Mouse (Mus musculus): ENCODE data around the gene Med17.
A peak's percentile ranks its signal among the peaks of the same experiment; 100 is the strongest.
"Not testable (repeated sequence)": the region's sequence is repeated elsewhere in the genome, so short reads cannot be mapped to it uniquely, and the experiment has no call there.

Gene Med17

GRCm38 (mm10) chr9:15279649-15280490, at the start of gene Med17:
Gene Med17, minus strand, starts transcription at chr9:15279931.
- DNase-seq (ENCODE audit: low spot score), result peak; percentile 85

GRCm38 (mm10) chr9:15318170-15318742, 38.5 kb upstream of the Med17 start:
- DNase-seq (ENCODE audit: low spot score), result no peak

DNA sequence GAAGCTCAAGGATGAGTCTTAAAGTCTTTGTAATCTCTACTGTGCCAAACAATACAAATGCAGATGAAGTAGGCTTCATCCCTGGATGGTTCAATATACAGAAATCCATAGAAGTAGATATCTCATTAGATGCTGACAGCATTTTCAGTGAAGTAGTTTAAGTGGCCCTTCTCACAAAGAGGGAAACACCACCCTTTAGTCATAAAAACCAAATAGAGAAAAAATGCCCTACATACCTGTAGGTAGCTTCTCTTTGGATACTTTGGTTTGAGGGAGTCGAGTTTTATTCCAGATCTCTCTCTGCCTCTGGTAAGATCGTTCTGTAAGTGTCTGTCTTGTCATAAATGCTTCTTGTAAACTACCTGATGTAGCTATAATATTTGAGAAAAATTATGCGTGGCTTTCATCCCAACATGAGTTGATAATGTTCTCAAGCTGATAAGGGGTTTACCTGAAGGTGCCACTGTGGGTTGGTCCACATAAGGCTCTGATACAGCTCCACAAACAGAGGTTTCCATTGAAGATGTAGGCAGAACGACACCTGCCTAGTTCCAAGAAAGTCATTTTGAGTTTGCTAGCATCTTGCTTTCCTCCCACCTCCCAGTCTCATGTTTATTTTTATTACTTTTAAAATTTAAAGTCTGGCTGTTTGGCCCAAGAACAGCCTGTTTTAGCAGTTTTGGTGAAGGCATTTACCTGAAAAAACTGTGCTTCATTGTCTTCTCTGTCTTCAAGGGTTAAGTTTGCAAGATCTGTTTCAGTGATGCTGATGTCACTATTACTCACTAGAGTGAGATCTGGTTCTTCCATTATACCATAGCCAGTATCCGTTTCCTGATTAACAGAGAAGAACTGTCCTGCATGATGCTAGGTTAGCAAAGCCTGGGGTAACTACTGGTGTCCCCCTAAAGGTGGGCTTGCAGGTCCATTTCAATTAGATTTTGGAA, 37.8 kb upstream of the Med17 start:
- DNase-seq (ENCODE audit: low spot score), result no peak

DNA sequence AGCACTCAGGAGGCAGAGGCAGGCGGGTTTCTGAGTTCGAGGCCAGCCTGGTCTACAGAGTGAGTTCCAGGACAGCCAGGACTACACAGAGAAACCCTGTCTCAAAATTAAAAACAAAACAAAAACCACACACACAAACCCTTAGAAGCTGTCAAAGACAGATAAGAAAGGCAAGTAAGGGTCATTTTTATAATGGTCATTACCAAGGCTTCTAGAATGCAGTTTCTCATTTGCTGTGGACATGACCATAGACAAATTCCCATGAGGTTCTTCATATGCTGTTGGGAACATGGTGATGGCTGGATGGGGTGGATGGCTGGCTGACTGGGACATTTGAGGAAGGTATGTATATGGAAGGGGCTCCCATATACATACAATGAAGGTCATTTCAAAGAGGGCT, 36.6 kb upstream of the Med17 start:
- DNase-seq (ENCODE audit: low spot score), result not testable (repeated sequence)

- no peak for DNase-seq (ENCODE audit: low spot score)
Observed at GRCm38 (mm10) chr9:15314619-15315018, 34.9 kb upstream of the Med17 start.

DNA sequence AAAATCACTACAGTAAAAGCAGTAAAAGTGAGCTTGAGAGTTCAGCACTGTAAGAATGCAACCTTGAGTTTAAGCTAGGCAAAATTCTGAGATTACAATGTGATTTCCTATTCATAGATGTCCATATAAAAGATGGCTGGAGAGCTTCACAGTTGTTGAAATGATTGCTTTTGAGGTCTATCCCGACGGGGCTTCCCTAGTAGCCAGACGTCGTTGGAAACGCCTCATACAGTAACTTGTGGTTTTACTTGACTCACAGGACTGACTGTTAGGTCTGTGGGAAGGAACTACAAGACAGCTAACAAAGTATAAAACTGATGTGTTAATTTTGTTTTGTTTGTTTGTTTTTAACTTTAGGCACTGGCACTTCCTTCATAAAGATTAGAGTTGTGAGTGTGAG, 33.9 kb upstream of the Med17 start:
- DNase-seq (ENCODE audit: low spot score), result no peak

DNA sequence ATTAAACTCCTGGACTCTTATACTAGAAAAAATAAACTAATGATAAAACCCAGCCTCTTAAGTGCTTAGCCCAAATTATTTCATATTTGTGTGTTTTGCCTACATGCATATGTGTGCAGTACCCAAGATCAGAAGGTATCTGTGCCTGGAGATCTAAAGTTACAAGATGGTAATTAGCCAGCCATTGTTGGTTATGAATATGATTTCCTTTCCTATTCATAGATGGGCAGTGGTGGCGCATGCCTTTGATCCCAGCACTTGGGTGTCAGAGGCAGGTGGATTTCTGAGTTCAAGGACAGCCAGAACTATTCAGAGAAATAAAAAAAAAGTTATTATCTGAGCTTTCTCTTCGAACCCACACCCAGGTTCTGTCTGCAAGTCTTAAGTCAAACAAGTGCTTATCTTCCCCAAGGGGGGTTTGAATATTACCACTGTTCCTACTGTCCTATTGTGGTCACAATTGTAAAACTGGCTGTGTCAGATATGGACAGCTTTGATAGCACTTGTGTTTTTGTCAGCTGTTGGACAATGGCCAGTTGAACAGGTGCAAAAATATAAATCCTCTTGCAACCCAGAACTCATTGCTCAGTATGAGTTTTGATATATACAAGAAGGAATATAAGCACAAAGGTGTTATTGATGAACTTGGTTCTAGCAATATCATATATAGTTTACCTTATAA, 32.5 kb upstream of the Med17 start:
- no peak for DNase-seq (ENCODE audit: low spot score)

DNA sequence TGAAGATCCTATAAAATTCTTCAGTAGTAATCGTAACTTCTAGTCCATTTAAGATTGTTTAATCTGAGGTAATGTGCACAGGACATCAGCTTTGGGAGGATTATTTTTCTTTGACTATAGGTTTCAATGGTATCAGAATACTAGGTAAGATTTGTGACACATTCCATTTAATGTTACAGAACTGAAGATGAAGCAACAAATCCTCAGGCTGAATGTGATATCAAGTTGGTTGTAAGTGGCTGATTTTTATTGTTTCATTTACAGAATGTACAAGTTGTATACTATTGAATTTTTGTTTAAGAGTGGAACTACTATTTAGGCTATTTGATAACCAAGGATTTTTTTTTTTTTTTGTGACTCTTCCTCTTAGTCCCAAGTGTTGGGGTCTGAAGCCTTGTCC, 30.4 kb upstream of the Med17 start:
- no peak for DNase-seq (ENCODE audit: low spot score)

GRCm38 (mm10) chr9:15309425-15309824, 29.7 kb upstream of the Med17 start:
- no peak for DNase-seq (ENCODE audit: low spot score)

- no peak for DNase-seq (ENCODE audit: low spot score)
Observed at GRCm38 (mm10) chr9:15308254-15308653, 28.5 kb upstream of the Med17 start.

GRCm38 (mm10) chr9:15307257-15307656, 27.5 kb upstream of the Med17 start:
- no peak for DNase-seq (ENCODE audit: low spot score)

GRCm38 (mm10) chr9:15306398-15307119, 26.8 kb upstream of the Med17 start, which contains the start of gene 4931406C07Rik:
Gene 4931406C07Rik, minus strand, starts transcription at chr9:15306448.
- DNase-seq (ENCODE audit: low spot score), result no peak

DNA sequence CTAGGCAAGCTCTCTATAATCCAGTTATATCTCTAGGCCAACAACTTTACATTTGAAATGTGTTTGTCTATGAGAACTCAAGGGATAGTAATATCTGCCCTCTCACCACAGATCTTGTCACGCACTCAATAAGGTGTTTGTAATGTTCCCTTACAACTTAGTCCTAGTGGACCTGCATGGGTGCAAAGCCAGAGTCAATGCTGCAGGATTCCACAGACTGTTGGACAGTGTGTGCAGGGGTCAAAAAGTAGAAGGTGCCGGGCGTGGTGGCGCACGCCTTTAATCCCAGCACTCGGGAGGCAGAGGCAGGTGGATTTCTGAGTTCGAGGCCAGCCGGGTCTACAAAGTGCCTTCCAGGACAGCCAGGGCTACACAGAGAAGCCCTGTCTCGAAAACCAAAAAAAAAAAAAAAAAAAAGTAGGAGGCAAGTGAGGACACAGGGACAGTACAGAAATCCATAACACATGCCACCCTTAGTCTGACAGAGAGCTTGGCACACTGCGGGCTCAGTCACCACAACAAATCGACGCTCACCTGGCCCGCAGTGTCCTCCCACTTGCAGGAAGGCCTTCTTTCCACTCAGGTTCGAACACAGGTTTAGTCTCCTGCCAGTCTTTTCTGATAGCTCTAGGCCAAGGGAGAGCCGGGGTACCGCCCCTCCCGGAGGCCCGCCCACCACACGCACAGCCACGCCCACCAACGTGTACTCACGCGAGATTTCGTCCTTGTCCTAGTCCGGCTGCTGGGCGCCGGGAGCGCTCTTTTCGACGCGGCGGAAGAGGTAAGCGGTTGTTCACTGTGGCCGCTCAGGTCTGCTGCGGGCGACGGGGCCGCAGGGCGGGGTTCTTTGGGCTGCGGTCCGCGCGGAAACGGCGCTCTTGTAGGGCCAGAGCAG, 26.0 kb upstream of the Med17 start, which contains the start of gene Taf1d:
Gene Taf1d, plus strand, starts transcription at position 712 of the 895 bp plus-strand sequence.
- peak; percentile 99 for DNase-seq (ENCODE audit: low spot score)

DNA sequence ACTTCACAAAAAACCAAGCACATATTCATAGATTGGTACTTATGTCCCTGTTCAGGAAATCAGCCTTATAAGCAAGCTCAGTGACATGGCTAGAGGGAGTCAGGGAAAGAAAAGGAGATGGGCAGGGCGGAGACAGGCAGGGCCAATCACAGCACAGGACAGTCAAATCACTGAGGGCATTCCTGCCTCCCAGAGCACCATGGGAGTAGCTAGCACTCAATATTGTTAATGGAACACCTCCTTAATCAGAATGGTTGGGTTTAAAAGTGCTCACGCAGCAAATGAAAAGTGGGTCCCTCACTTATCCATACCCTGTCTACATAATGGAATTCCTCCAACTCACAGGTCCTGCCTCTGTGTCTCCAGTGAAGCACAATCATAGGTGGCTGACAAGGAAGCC, 23.1 kb upstream of the Med17 start:
- no peak for DNase-seq (ENCODE audit: low spot score)

DNA sequence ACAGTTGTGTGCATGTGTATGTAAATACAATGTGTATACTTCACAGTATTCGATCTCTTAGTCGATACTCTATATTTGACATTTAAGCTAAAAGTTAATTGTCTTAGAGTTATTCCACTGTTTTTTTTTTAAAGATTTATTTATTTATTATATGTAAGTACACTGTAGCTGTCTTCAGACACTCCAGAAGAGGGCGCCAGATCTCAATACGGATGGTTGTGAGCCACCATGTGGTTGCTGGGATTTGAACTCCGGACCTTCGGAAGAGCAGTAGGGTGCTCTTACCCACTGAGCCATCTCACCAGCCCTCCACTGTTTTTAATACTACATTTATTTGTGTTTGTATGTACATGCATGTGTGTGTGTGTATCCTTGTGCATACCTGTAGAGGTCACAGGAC, 22.3 kb upstream of the Med17 start:
- not testable (repeated sequence) for DNase-seq (ENCODE audit: low spot score)

DNA sequence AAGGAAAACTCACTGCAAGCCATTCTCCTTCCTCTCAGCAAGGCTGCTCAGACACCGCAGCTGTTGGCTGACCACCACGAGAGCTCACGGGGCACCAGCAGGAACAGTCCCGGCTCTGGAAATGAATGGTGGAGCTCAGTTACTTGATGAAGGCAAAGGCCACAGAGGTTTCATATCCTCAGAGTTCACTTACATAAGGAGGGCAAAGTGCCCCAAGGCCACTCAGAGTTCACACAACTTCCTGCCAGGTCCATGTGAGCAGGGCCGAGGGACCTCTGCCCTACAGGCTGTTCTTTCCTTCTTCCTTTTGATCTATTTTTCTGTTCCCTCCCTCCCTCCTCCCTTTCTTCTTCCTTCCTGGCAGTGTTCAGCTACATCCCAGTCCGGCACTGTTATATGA, 21.7 kb upstream of the Med17 start:
- DNase-seq (ENCODE audit: low spot score), result no peak

DNA sequence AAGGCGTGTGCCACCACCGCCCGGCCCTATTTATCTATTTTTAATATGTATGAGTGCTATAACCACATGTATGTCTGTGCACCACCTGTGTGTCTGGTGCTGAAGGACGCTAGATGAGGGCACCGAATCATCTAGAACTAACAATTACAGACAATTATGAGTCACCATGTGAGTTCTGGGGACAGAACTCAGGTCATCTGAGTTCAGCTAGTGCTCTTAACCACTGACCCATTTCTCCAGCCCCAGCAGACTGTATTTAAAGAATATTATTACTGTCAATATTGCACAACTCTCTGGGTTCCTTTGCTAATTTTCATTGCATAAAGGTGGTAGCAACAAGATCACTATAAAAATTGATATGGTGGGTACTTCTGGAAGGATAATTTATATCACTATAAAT, 20.3 kb upstream of the Med17 start:
- DNase-seq (ENCODE audit: low spot score), result no peak

DNA sequence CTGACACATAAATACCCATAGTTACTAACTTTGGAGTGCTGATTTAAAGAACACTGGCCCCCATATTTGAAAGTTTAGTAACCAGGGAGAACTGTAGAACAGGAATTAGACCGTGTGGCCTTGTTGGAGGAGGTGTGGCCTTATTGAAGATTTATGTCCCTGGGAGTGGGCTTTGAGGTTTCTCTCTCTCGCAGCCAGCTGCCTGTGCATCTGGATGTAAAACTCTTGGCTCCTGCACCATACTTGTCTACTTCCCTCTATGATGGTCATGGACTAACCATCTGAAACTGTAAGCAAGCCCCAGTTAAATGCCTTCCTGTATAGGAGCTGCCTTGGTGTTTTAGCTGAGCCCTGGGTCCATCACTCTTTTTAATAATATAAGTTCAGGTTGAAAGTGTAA, 18.7 kb upstream of the Med17 start:
- DNase-seq (ENCODE audit: low spot score), result no peak

GRCm38 (mm10) chr9:15297112-15297511, 17.4 kb upstream of the Med17 start:
- DNase-seq (ENCODE audit: low spot score), result no peak

DNA sequence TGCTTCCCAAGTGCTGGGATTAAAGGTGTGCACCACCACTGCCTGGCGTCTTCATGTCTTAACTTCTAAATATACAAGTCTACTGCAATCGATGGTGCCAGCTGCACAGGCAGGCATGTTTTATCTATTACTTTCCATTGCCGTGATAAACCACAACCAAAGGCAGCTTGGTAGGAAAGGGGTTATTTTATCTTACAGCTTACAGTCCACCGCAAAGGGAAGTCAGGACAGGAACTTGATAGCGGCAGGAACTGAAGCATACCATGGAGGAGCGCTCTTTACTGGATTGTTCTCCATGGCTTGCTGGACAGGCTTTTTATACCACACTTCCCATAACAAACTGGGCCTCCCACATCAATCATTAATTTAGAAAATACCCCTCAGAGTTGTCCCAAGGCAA, 9.5 kb upstream of the Med17 start:
- DNase-seq (ENCODE audit: low spot score), result no peak
